Mouse (Mus musculus) hindbrain, embryonic 15.5 days (tissue): ENCODE measurements at regions not wholly inside any gene's neighbourhood (a gene's known extent, or its start where the extent isn't known, plus 50 kb on each side); places are given as distances from the start of the nearest gene placed in this dataset.

Source experiments
- ATAC-seq: fragments of 200-750 bp; cut with Nextera tagmentation; 2 replicates; pipeline ENCODE4 v1.8.0; 2017; ENCODE audit warnings: low read depth, moderate number of reproducible peaks, moderate TSS enrichment; ENCODE audit not compliant: low FRiP score
- H3K27ac ChIP-seq: fragments of 300-500 bp; sonication (generic); replicated peaks from 2 replicates; pipeline ENCODE4 v1.5.1; 2015; ENCODE audit warnings: mild to moderate bottlenecking, inconsistent platforms
- H3K27me3 ChIP-seq: fragments of 300-500 bp; sonication (generic); 2 replicates; pipeline ENCODE4 v1.6.1; 2015; ENCODE audit warnings: control low read depth, inconsistent platforms
- H3K36me3 ChIP-seq: fragments of 300-500 bp; sonication (generic); 2 replicates; pipeline ENCODE4 v1.6.1; 2015; ENCODE audit warnings: control low read depth, inconsistent platforms
- H3K4me1 ChIP-seq: fragments of 300-500 bp; sonication (generic); replicated peaks from 2 replicates; pipeline ENCODE4 v1.6.1; 2015; ENCODE audit warnings: control low read depth, inconsistent platforms
- H3K4me2 ChIP-seq: fragments of 300-500 bp; sonication (generic); 2 replicates; pipeline ENCODE4 v1.6.1; 2015; ENCODE audit warnings: moderate library complexity, mild to moderate bottlenecking, inconsistent platforms
- H3K4me3 ChIP-seq: fragments of 300-500 bp; sonication (generic); 2 replicates; pipeline ENCODE4 v1.5.1; 2015; ENCODE audit warnings: mild to moderate bottlenecking, inconsistent platforms
- H3K9ac ChIP-seq: fragments of 300-500 bp; sonication (generic); 2 replicates; pipeline ENCODE4 v1.6.1; 2015; ENCODE audit warnings: inconsistent platforms
- H3K9me3 ChIP-seq: fragments of 300-500 bp; sonication (generic); 2 replicates; pipeline ENCODE4 v1.6.1; 2016; ENCODE audit warnings: control low read depth, inconsistent platforms
- WGBS: fragments of 180-500 bp; shearing (Covaris S2); methylation state at CpG from one replicate; pipeline ENCODE4 v1.1.7; 2015; 5-methylcytosine and 5-hydroxymethylcytosine counted together

DNA sequence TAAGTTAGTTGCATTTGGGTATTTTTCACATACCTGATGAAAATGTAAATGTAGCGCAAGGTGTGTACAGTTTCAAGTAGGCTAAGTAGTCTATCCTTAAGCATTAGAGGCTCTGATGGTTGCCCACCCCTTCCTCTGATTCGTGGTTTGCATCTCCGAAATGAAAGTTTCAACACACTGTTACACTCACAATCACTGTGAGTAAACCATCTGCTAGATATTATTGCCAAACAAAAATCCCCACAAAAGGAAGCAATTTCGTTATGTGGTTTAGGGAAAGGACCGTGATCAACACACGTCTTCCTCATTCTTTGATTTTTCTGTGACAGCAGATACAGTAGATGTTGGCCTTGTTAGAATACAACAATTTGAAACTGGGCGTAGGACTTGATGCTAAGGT lies 577.6 kb downstream of the Kcnj2 start:
- H3K9me3 ChIP-seq = no peaks in the 10 kb centered on the region
- H3K27ac ChIP-seq = no peak overlapping the region
- WGBS = 96% methylated on average over 7 of the region's 7 CpGs
- no peak overlapping the region for H3K4me2 ChIP-seq
- no peaks in the 10 kb centered on the region for H3K4me1 ChIP-seq
- no peak for ATAC-seq
- H3K36me3 ChIP-seq = no peaks in the 10 kb centered on the region
- H3K9ac ChIP-seq = no peak overlapping the region
- no peaks in the 10 kb centered on the region for H3K27me3 ChIP-seq
- H3K4me3 ChIP-seq = no peak overlapping the region

DNA sequence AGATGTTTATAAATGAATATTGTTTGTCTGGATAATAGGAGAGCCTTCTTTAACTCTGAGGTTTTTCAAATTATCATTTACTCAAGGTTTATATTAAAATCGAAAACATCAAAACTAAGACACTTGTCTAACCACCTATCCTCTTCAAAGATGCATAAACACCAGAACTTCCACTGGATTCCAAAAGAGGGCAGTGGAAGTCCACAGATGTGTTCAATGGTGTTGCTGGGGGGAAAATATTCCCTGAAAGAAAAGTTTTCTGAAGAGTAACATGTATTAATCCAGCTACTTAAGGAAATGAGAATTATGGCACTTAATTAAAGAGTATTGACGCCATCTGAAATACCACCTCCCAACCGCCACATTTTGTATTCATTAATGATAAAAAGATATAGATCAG lies 586.9 kb downstream of the Kcnj2 start:
- H3K4me2 ChIP-seq = no peak overlapping the region
- no peak for ATAC-seq
- H3K9ac ChIP-seq = no peak overlapping the region
- H3K27ac ChIP-seq = no peak overlapping the region
- H3K4me3 ChIP-seq = no peak overlapping the region
- WGBS = 51% methylated on average over 3 of the region's 3 CpGs
- no peaks in the 10 kb centered on the region for H3K36me3 ChIP-seq
- no peaks in the 10 kb centered on the region for H3K9me3 ChIP-seq
- H3K27me3 ChIP-seq = no peaks in the 10 kb centered on the region
- H3K4me1 ChIP-seq = no peaks in the 10 kb centered on the region

DNA sequence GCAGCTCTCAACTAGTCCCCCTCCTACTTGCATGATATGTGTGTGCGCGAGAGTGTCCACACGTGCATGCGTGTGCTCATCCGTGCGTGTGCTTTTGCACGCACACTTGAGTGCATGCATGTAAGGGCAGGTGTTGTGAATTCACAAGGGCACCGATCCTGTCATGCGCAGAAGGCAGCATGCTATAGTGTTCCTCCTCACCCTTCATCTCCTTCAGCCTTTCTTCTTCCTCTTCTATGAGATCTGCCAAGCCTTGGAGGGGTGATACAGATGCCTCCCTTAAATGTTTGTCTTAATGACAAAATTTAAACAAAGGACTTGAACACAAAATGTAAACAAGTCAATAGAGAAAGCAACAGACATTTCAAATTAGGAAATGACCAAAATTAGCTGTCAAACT lies 591.8 kb downstream of the Kcnj2 start:
- 89% methylated on average over 9 of the region's 9 CpGs for WGBS
- Histone ChIP-seq H3K36me3 (no peaks in the 10 kb centered on the region), H3K4me1 (0 out of 2 replicates have a peak, but pooled peaks cover 2% of the 10 kb centered on the region), H3K27me3 (no peaks in the 10 kb centered on the region), H3K4me2 (no peak overlapping the region), H3K9ac (no peak overlapping the region), H3K27ac (no peak overlapping the region), H3K9me3 (no peaks in the 10 kb centered on the region), H3K4me3 (no peak overlapping the region)
- ATAC-seq = no peak

DNA sequence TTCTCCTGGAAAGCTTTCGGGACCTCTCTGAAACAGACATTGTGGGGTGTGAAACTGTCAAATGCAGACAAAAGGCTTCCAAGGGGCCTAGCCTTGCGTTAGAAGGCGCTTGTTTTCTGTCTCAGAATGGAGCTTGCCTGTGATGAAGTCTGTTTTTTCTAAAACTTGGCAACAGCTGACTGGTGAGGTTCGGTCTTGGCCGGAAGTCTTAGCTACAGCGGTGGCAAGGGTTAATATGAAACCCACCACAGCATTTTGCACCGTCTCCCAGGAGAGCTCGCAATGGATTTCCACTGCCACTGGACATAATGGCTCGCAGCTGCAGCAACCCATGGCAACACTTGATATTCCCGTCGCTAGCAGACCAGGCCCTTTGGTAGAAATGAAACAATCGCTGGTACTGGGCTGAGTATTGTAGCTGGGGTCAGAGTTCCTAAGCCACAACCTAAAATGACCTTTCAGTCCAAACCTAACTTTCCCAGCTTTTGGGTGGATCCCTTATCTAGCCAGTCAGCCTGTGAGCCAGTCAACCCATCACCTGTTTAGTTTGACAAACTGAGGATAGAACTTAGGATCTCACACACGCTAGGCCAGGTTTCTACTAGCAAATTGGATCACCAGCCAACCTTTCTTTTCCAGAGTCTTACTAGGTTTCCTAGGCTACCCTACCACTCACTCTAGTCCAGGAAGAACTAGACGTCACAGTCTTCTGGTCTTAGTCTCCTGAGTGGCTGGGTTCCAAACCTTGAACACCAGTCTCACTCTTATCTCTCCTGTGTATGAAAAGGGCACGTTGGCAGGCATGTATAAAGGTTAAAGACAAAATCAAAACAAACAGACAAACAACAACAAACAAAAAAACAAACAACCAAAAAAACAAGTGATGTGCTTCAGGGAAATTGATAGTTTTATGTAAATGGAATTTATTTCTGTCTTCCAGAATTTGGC lies 592.7 kb downstream of the Kcnj2 start:
- 23% methylated on average over 15 of the region's 15 CpGs for whole genome bisulfite sequencing
- no peaks in the 10 kb centered on the region for H3K9me3 ChIP-seq
- H3K36me3 ChIP-seq = no peaks in the 10 kb centered on the region
- 0 out of 2 replicates have a peak overlapping the region, but pooled peaks have one; percentile 27 for H3K27ac ChIP-seq
- no peak overlapping the region for H3K9ac ChIP-seq
- ATAC-seq = peak; percentile 59; the same call in 1 of the 2 replicates
- H3K4me3 ChIP-seq = no peak overlapping the region
- no peaks in the 10 kb centered on the region for H3K27me3 ChIP-seq
- H3K4me2 ChIP-seq = no peak overlapping the region
- 0 out of 2 replicates have a peak, but pooled peaks cover 2% of the 10 kb centered on the region for H3K4me1 ChIP-seq

DNA sequence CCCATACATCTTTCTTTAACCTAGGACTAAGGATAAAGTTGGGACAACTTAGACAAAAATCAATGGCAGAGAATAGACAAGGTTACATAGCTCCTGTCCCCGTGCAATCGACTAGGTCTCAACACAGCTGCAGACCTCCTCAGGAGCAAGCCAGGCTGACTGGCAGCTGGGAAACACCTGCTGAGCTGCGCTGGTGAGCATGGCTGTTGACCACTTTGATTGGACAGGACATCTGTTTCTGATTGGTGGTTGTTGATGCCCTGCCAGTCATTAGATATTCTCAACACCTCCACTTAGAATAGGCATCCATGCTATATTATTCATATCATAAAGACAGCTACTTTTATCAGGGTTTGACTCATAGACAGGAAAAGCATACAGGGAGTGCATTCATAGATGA lies 597.3 kb downstream of the Kcnj2 start:
- Histone ChIP-seq H3K4me1 (0 out of 2 replicates have a peak, but pooled peaks cover under 1% of the 10 kb centered on the region), H3K4me3 (no peak overlapping the region), H3K27ac (no peak overlapping the region), H3K4me2 (no peak overlapping the region), H3K27me3 (no peaks in the 10 kb centered on the region), H3K9me3 (no peaks in the 10 kb centered on the region), H3K36me3 (no peaks in the 10 kb centered on the region), H3K9ac (no peak overlapping the region)
- WGBS = 72% methylated on average over 3 of the region's 3 CpGs
- no peak for ATAC-seq

DNA sequence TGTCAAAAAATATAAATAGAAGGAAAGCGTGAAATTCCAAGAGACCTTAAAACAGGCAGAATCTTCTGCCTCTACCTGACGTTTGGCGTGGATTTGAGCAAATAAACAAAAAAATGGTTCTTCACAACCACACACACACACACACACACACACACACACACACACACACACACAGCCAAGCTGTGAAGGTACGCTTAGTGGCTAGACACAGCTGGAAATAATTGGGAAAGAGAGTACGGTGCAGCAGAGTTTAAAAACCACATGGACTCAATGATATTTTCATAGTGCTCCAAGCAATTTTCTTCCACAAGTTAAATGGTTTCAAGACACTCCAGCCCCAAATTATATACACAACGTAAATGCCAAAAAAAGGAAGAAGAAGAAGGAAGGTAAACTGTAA lies 600.4 kb downstream of the Kcnj2 start:
- H3K4me2 ChIP-seq = no peak overlapping the region
- H3K4me1 ChIP-seq = no peaks in the 10 kb centered on the region
- no peak for ATAC-seq
- H3K36me3 ChIP-seq = no peaks in the 10 kb centered on the region
- H3K9me3 ChIP-seq = no peaks in the 10 kb centered on the region
- H3K27ac ChIP-seq = no peak overlapping the region
- no peak overlapping the region for H3K4me3 ChIP-seq
- no peaks in the 10 kb centered on the region for H3K27me3 ChIP-seq
- WGBS = 81% methylated on average over 6 of the region's 6 CpGs
- H3K9ac ChIP-seq = no peak overlapping the region

DNA sequence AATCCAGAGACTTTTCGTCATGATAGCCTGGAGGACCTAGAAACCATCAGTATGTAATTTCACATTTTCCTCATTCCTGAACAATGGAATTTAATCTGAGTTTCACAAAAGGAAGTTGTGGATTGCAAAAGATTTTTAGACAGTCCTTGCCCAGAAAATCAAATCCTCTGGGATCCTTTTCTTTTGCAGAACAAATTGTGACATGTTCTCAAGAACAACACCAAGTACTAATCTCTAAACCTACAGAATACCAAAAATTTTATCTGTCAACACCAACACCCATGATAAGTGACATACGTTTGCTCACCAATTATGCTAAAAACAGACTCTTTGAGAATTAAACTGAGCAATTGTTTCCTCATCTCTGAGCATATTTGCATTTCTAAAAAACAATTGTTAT lies 605.9 kb downstream of the Kcnj2 start:
- no peaks in the 10 kb centered on the region for H3K9me3 ChIP-seq
- WGBS = 83% methylated on average over 2 of the region's 2 CpGs
- no peaks in the 10 kb centered on the region for H3K4me1 ChIP-seq
- ATAC-seq = no peak
- no peak overlapping the region for H3K4me3 ChIP-seq
- no peak overlapping the region for H3K27ac ChIP-seq
- H3K36me3 ChIP-seq = no peaks in the 10 kb centered on the region
- H3K4me2 ChIP-seq = no peak overlapping the region
- no peak overlapping the region for H3K9ac ChIP-seq
- no peaks in the 10 kb centered on the region for H3K27me3 ChIP-seq

DNA sequence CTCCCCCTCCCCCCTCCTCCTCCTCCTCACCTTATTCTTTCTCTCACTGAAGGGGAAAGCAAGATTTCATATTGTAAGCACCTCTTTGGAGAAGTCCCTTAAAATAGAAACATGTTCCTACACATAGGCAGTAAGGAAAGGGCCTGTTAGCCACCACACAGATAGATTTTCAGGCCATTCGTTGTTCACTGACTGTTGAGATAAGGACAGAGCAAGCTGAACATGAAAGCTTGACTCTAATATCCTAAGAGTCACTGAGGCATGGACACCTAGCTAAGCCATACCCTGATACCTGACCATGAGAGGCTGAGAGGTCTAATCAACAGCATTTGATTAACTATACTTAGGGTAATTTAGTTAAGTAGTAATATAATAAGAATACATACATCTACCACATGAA lies 609.7 kb downstream of the Kcnj2 start:
- 85% methylated on average over 1 of the region's 1 CpGs for WGBS
- no peak for ATAC-seq

DNA sequence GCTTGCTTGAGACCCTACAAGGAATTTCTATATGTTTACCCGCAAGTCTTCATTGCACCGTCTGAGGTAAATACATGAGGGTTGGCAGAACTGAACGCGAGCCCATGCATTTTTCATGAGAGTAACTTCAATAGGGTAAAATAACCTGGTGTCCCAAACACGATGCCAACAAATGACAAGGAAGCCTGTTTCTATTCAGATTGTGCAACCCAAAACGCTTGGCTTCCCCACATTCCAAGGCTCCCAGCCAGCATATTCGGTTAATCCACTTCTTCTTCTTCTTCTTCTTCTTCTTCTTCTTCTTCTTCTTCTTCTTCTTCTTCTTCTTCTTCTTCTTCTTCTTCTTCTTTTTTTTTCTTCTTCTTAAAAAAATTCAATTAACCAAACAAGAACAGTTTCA lies 616.4 kb downstream of the Kcnj2 start:
- no peak overlapping the region for H3K4me3 ChIP-seq
- H3K27ac ChIP-seq = no peak overlapping the region
- no peak for ATAC-seq
- no peak overlapping the region for H3K4me2 ChIP-seq
- WGBS = 75% methylated on average over 7 of the region's 7 CpGs
- no peaks in the 10 kb centered on the region for H3K9me3 ChIP-seq
- no peaks in the 10 kb centered on the region for H3K27me3 ChIP-seq
- no peaks in the 10 kb centered on the region for H3K4me1 ChIP-seq
- H3K9ac ChIP-seq = no peak overlapping the region
- H3K36me3 ChIP-seq = no peaks in the 10 kb centered on the region

More for the DNA sequence above, 609.7 kb downstream of the Kcnj2 start:
- H3K9ac ChIP-seq = no peak overlapping the region
- no peaks in the 10 kb centered on the region for H3K27me3 ChIP-seq
- no peaks in the 10 kb centered on the region for H3K36me3 ChIP-seq
- H3K4me1 ChIP-seq = no peaks in the 10 kb centered on the region
- H3K4me3 ChIP-seq = no peak overlapping the region
- H3K9me3 ChIP-seq = no peaks in the 10 kb centered on the region
- no peak overlapping the region for H3K27ac ChIP-seq
- H3K4me2 ChIP-seq = no peak overlapping the region

DNA sequence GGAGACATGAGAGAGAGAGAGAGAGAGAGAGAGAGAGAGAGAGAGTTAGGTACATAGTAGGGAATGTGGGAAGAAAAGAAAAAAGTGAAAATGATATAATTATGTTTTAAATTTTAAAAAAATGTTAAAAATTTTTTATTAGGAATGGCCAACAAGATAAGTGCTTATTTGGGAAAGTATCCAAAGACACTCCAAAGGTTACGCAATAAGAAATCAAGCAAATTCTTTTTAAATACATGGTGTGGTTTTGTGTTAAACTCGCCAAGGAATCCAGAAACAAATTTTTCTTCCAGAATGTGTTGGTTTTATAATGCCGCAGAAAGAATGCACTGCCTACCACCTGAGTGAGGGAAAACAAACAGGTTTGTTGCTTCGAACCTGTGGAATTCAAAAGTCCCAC lies 617.9 kb downstream of the Kcnj2 start:
- ATAC-seq = no peak
- H3K4me3 ChIP-seq = no peak overlapping the region
- H3K9ac ChIP-seq = no peak overlapping the region
- H3K4me2 ChIP-seq = no peak overlapping the region
- H3K27ac ChIP-seq = no peak overlapping the region
- H3K4me1 ChIP-seq = no peaks in the 10 kb centered on the region
- H3K36me3 ChIP-seq = no peaks in the 10 kb centered on the region
- no peaks in the 10 kb centered on the region for H3K9me3 ChIP-seq
- 93% methylated on average over 4 of the region's 4 CpGs for WGBS
- no peaks in the 10 kb centered on the region for H3K27me3 ChIP-seq

DNA sequence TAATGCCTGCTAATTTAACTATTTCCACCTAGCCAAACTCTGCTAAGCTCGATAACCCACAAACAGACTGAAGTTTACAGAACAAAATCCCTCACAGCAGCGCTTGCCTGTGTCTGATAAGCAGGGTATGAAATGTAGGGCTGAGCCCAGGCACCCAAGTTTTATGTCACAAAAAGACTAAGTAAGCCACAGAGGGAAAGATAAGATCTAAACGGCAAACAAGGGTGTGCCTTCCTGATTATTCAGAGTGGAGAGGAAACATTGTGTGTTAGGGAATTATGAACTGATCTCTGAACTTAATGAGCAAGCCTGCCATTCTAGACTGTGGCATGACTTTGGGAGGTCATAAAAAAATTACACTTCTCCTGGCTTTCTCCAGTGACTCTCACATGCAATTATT lies 621.8 kb downstream of the Kcnj2 start:
- no peak overlapping the region for H3K9ac ChIP-seq
- no peaks in the 10 kb centered on the region for H3K4me1 ChIP-seq
- no peak overlapping the region for H3K4me2 ChIP-seq
- no peaks in the 10 kb centered on the region for H3K9me3 ChIP-seq
- H3K36me3 ChIP-seq = no peaks in the 10 kb centered on the region
- H3K4me3 ChIP-seq = no peak overlapping the region
- H3K27me3 ChIP-seq = no peaks in the 10 kb centered on the region
- ATAC-seq = no peak
- 81% methylated on average over 3 of the region's 3 CpGs for WGBS
- no peak overlapping the region for H3K27ac ChIP-seq

DNA sequence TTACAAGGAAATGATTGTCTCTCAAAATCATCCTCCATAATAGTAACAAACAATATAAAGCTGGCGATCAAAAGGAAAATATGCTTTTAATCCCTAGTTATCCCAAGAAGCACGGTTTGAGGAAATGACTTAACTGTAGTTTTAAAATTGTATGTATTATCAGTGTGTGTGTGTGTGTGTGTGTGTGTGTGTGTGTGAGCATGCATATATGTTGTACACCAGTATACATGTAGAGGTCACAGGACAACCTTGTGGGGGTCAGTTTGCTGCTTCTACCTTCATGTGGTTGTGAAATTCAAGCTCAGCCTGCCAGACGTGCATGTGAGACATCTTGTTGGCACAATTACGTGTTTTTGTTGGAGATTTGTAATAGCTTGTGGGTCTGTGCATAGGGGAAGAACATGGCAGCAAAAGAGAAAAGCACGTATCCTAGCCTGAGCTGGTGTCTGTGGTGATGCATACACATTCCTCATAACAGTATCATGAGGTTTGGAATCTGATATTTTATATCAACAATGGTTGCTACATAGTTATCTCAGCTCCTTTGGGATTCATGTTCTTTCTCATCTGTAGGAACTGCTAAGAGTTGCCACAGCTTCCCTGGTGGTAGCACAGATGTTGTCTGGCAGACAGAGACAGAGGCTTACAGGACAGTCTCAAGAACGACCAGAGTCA lies 622.4 kb downstream of the Kcnj2 start:
- no peak overlapping the region for H3K9ac ChIP-seq
- no peak for ATAC-seq
- H3K4me2 ChIP-seq = no peak overlapping the region

More for the DNA sequence above, 622.4 kb downstream of the Kcnj2 start:
- Histone ChIP-seq H3K36me3 (no peaks in the 10 kb centered on the region), H3K4me3 (no peak overlapping the region), H3K9me3 (no peaks in the 10 kb centered on the region), H3K27ac (no peak overlapping the region), H3K4me1 (no peaks in the 10 kb centered on the region), H3K27me3 (no peaks in the 10 kb centered on the region)
- WGBS = 77% methylated on average over 6 of the region's 6 CpGs
